Mouse (Mus musculus): ENCODE results near the gene Agl.
"Not testable (repeated sequence)": the region's sequence is repeated elsewhere in the genome, so short reads cannot be mapped to it uniquely, and the experiment has no call there.

The Agl gene

DNA sequence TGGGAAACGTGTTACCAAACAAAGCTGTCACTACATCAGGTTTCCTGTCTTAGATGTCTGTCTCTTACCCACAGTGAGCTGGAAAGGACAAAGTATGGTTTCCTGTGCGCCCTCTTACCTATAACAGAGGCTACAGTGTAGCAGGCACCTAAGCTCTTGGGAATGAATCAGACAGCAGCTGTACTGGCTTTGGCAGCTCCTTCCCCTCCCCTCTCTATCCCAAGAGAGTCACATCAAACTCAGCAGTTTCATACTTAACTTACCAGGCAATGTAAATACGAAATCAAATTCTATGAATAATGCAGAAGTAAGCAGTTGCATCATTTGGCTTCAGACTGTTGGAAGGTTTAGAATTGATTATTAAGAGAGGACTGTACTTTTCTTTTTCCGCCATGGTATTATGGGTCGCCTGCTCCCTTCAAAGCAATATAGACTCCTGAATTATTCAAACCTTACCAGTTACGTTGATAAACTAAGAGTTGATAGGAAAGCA, 7.4 kb upstream of the Agl start:
- DNase-seq, result no peak

DNA sequence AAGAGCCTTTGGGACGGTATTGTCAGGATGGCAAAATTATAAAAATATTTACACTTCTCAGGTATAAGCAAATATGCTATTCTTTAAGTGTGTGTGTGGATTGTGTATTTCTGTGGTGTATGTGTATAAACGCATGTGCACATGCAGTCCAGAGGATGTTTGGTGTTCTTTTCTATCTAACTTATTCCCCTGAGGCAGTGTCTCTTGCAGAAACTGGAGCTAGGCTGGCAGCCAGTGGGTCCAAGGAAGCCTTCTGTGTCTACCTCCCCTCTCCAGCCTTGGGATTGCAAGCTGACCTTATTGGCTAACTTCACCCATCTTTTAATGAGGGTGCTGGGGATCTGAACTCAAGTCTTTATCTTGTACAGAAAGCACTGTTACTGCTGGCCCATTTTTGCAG, 5.0 kb upstream of the Agl start:
- DNase-seq, result no peak

DNA sequence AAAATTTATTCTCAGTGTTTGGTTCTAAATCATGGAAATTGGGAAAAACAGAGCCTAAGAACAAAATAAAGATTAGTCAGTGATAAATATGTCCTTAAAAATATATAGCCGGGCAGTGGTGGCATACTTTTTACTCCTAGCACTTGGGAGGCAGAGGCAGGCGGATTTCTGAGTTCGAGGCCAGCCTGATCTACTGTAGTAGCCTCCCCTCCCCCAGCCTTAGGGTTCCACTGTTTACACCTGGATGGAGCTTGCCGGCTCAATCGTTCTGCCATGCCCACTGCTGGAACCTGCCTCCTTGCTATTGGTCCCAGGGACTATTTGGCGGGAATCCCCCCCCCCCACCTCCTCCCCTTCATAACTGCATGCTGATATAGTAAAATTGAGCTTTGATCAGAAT, 2.4 kb upstream of the Agl start:
- DNase-seq, result not testable (repeated sequence)

DNA sequence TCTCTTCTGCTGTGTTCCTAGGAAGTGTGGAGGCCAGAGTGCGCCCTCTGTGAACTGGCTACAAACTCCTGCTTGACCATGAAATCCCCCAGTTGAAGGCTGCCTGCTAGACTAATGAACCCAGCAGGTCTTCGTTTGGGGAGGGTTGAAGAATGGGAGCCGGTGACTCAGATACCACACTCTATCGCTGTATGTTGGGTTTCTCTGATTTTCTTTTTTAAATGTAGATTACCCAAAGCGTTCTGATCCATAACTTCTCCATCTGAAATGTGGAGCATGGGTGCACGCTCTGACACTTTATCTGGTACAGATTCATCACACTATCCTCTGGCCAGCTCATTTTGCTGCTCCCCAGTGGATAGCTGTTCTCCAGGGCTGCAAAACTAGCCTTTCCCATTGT, 1.3 kb upstream of the Agl start:
- DNase-seq, result no peak

DNA sequence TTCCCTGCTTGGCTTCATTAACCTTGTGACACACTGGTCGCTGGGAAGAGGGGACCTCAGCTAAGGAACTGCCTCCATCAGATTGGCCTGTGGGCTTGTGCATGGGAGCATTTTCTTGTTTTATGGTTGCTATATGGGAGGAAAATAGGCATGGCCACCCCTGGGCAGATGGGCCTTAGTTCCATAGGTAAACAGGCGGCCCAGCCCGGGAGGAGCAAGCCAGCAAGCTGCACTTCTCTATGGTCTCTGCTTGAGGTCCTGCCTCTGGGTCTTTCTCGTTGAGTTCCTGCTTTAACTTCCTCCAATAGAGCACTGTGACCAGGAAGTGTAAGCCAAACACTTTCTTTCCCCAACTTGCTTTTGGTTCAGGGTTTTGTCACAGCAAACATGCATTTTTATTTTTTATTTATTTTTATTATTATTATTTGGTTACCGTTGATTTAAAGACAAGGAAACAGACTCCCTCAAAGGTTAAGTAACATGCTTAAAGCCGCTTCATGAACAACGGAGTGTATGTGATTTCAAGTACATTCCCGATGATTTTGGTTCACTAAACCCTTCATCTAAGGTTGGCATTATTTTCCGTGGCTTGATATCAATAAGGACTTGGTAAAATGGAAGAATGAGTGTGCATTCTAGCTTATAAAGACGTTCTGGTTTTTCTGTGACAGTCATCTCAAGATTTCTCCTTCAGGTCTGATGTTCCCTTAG, 696 bp upstream of the Agl start:
- DNase-seq, result peak; percentile 17

DNA sequence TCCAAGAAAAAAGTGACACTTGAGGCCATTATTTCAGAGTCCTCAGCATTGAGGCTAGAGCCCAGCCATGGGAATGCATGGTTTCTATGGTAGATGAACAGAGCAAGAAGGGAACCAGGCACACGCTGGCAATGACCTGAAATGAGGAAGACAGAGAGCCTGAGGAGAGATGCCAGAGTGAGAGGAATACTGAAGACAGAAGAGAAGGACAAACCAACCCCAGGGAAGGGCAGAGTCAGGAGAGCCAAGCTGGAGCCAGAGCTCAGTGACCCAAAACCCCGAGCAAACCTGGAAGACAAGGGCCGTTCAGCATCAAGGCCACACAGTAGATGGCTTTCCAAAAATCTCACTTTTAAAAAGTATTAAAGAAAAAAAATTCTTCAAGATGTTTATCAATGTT, 2.1 kb downstream of the Agl start:
- DNase-seq, result no peak

DNA sequence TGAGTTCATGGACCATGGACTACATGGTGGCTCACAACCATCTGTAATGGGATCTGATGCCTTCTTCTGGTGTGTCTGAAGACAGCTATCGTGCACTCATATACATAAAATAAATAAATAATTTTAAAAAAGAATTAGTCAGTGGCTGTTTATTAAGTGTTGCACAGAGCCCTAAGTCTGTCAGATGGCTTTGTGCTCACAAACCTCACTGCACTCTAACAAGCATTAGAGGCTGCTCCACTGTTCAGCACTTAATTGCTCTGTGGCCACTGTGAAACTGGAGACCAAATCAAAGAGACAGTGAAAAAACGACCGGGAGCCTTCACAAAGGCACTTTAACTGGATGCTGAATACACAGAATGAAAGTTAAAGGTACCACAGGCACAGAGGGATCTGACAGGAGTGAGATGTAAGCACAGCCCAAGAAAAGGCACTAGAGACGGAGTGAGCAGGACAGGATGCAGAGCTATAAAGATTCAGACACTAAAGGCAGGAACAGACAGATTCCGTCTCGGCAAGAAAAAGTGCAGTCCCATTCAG, 3.1 kb downstream of the Agl start:
- DNase-seq, result no peak

DNA sequence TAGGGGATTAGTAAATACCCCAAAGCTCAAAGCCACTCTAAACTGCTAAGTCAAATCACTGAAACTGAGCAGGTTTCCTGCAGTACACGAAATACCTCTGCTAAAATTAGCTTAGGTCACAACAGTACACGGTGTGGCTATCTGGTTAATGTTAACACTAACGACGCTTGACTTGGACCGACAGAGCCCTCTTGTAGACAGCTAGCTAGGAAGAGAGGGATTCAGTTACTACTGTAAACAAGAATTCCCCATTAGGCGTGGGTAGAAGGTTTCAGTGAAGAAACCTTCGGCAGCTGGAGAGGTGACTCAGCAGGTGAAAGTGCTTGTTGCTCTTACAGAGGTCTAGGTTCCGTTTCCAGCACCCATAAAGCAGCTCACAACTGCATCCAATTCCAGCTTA, 6.2 kb downstream of the Agl start:
- no peak for DNase-seq

DNA sequence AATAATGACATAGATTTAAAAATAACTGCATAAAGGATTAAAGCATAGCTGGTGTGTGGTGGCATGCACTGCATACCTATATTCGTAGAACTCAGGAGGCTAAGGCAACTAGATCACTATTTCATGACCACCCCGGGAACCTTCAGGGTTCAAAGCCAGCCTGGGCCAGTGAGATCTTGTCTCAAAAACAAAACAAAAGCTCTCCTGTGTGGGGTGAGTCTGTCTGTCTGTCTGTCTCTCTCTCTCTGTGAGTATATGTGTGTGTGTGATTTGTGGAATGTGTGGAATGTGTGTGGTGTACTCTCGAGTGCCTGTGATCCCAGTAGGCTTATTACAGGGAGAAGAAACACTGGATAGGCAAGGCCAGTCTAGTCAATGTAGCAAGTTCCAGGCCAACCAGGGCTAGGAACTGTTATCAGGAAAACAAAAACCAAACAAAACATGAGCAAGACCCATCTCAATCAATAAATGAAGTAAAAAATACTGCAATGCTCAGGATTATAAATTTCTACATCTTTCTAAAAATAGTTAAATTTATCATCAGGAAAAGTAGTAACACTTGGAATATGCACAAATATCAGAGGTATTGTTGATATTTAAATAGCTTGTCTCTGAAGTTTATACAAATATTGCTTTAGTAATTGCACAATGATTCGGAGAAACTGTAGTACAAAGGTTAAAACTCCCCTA, 9.0 kb downstream of the Agl start:
- no peak for DNase-seq

DNA sequence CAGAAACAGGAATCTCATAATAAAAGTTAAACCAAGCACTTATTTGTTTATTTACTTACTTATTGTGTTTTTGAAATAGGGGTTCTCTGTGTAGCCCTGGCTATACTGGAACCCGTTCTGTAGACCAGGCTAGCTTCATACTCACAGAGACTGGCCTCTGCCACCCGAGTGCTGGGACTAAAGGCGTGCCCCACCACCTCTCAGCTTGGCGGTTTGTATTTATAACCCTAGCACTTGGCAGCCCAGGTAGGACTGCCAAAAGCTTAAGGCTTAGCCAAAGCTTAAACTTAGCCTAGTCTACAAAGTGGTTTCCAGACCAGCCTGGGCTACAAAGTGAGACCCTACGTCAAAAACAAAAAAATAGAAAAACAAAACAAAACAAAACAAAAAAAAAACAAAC, 19.1 kb downstream of the Agl start:
- DNase-seq, result no peak

DNA sequence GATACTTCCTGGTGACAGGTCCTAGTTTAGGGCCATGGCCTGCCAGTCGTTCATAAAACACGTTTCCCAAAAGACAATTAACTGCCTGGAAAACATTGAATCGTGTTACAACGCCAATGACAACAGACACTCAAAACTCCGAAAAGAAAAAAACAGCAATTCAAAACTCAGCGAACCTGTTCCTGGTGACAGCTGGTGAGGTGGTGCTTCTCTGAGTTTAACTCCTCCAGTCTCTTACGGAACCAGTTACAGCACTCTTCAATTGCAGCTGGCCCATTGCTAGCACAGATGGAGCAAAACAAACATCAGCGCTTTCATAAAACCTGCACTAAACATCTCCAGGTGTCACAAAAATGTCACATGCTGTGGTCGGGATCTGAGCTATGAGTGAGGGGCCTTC, 21.4 kb downstream of the Agl start:
- no peak for DNase-seq

DNA sequence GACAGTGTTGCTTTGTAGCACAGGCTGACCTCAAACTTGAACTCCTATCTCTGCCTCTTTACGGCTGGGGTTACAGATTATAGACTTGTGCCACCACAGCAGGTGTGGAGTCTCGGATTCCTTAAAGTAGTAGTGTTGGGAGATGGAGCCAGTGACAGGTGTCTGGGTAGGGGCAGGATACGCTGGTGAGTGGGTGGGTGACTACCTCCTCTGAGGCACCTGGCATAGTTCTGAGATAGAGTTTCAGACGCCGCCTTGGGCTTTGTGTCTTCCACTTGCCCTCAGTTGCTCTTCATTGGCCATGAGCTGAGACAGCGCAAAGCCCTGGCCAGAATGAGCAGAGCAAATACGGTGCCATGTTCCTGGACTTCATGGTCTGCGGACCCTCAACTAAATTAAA, 22.1 kb downstream of the Agl start:
- DNase-seq, result no peak

DNA sequence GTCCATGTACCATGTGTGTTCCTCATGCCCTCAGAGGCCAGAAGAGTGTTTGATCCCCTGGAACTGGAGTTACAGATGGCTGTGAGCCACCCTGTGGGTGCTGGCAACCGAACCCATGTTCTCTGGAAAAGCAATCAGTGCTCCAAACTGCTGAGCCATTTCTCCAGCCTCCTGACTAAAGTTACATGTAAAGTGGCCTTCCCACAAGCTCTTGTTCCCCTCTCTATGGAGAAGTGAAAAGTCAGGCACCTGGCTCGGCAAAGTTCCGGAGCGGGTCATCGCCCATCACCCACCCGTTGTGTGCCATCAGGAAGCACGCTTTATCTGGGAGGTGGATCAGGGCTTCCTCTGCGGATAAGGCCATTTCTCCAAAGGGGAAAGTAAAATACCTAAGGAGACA, 23.2 kb downstream of the Agl start:
- no peak for DNase-seq

DNA sequence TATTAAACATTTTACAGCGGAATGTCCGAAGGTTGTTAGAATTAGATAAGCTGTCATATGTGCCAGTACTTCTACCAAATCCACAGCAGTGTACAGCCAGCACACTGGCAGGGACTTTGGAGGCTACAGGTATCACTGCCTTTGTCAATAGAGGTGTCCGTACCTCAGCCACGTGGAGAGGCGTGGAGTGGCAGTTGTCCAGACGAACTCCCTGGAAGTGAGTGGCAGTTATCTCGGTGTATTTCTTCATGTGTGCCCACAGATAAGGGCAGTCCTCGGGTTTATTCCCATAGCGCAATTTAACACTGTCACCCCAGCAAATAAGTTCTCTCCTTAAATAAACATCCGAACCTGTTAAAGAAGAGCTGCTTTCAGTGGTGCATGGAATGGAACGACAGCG, 23.7 kb downstream of the Agl start:
- DNase-seq, result no peak

DNA sequence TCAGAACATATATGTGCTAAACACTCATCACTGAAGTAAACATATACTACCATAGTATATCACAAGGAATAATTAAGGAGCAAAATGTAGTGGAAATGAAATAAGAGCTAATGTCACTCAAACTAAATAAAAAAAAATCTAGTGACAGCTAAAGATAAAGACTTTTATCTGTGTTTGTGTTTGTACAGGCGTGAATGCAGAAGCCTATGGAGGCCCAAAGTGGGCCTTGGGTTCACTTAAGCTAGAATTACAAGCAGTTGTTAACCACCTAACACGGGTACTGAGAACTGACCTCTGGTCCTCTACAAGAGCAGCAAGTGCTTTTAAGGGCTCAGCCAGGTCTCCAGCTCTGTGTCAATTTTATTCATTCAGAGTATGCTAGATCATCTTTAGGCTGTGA, 31.0 kb downstream of the Agl start:
- no peak for DNase-seq

DNA sequence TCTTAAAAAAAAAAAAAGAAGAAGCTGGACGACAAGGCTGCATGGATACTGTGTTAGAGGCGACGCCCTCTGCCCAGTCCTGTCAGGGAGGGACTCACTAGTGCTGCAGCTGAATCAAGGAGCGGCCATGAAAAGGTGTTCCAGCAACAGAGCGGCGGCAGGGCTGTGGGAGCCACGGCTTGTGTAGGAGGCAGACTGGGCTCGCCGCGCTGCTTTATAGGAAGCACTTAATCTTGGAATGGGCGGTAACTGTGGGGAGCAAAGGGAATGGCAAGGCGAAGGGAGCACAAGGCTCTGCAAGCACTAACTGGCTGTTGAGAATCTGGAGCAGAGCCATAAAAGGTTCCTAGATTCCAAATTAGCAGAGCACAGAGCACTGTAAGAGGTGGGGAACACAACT, 34.1 kb downstream of the Agl start:
- no peak for DNase-seq

DNA sequence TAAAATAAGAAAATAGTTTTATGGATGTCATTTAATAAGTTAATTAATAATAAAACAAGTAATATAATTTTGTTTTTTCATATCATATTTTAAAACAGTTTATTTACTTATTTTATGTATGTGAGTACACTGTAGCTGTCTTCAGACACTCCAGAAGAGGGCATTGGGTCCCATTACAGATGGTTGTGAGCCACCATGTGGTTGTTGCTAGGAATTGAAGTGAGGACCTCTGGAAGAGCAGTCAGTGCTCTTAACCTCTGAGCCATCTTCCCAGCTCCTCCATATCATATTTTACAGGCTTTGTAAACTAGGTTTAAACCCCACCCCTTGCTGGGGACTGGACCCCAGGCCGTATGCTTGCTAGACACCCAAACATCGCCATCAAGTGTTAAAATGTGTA, 36.4 kb downstream of the Agl start:
- no peak for DNase-seq

DNA sequence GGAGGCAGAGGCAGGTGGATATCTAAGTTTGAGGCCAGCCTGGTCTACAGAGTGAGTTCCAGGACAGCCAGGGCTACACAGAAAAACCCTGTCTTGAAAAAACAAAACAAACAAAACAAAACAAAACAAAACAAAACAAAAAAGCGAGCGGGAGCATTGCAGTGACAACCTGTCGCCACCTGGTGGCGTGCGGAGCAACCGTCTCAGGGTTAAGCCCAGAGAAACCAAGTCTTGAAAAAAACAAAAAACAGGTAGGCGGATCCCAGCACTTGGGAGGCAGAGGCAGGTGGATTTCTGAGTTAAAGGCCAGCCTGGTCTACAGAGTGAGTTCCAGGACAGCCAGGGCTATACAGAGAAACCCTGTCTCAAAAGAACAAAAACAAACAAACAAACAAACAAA, 41.0 kb downstream of the Agl start:
- peak; percentile 17 for DNase-seq

DNA sequence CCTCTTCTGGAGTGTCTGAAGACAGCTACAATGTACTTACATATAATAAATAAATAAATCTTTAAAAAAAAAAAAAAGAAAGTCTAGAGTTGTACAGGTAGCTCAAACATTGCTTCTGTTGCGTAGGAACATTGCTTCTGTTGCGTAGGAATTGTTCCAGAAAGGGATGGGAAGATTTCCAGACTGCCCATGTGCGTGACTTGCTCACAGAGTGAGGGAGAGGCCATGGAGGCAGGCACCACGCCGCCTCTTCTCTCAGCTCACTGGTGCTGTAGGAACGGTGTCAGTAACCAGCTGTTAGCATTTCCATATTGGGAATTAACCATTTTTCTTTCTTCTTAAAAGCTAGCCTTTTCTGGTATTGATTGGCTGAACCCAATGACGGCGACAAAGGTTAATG, 55.1 kb downstream of the Agl start:
- no peak for DNase-seq

DNA sequence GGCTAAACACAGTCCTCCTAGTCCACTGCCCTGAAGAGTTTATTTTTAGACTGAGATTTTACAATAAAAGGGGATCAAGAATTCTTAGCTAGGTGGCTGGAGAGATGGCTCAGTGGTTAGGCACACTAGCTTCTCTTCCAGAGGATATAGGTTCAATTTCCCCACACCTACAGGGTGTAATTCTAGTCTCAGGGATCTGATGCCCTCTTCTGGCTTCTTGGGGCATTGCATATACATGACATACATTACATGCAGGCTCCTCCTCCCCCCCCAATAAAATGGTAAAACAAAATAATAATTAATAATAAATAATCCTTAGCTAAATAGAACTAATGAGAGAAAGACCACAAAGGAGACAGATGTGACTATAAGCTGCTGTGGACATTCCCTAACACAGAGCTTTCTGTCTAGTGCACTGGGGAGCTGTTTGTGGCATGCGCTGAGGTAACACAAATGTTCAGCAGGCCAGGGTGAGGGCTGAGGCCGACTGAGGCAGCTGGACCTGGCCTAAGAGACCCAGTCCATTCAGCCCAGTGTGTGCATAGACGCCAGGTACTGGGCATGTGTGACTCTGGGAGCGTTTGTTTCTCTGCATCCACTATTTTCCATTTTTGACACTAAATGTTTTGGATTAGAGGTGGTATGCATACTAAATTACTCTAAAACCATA, 56.6 kb downstream of the Agl start:
- peak; percentile 65 for DNase-seq

DNA sequence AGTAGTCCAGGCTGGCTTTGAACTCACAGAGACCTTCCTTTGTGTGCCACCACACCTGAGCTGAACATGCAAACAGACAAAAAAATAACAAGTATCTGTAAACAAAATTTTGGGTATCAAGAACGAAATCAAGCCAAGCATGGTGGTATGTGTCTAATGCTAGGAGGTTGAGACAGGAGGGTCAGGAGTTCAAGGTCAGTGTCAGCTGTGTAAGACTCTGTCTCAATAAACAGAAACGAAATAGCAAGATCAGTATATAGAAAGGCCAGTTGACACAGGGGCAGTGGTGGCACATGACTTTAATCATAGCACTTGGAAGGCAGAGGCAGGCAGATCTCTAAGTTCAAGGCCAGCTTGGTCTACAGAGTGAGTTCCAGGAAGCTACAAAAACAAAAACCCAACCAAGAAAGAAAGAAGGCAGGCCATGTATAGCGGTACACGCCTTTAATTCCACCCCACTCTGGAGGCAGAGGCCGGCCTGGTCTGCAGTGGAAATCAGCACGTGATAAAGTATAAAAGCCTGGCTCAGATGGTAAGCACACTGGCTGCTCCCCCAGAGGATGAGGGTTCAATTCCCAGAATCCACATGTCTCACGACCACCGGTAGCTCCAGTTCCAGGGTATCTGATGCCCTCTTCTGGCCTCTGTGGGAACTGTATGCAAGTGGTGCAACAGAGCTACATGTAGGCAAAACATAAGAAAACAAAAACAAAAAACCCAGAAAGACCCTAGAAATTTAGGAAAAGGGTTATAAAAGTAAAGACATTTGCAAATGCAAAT, 59.4 kb downstream of the Agl start:
- peak; percentile 56 for DNase-seq

DNA sequence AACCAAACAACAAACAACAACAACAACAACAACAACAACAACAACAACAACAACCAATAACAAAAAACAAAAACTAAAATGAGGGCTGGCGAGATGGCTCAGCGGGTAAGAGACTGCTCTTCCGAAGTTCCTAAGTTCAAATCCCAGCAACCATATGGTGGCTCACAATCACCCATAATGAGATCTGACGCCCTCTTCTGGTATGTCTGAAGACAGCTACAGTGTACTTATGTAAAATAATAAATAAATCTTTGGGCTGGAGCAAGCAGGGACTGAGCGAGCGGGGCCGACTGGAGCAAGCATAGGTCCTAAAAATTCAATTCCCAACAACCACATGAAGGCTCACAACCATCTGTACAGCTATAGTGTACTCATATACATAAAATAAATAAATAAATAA, 60.3 kb downstream of the Agl start:
- not testable (repeated sequence) for DNase-seq

DNA sequence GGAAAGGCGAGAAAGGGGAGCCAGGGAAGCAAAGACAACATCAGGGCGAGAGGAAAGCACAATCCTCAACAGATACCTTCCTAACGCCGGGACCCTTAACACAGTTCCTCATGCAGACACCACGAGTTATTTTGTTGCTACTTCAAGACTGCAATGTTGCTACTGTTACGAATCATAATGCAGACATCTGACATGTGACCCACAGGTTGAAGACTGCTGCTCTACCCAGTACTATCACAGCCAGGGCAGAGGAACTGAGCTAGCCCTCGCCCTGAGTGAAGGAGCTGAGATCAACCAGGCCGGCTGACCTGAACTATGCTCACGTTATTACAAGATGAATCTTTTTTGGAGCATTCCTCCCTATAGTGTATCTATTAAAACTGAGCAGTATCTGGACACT, 67.0 kb downstream of the Agl start:
- DNase-seq, result no peak

Data from lung, postnatal 14 days (tissue).